Mouse (Mus musculus) E14TG2a.4 (cell line): ENCODE measurements around the gene Rere.
"Not testable (repeated sequence)": the region's sequence is repeated elsewhere in the genome, so short reads cannot be mapped to it uniquely, and the experiment has no call there.

Experiments
- H3K27me3 ChIP-seq: 2 replicates; pipeline ENCODE4 v1.6.1; 2014; ENCODE audit warnings: low read length, control low read depth; ENCODE audit not compliant: insufficient read depth
- H3K36me3 ChIP-seq: 2 replicates; pipeline ENCODE4 v1.6.1; 2014; ENCODE audit warnings: low read length, control low read depth; ENCODE audit not compliant: insufficient read depth
- H3K4me1 ChIP-seq: replicated peaks from 2 replicates; pipeline ENCODE4 v1.6.1; 2014; ENCODE audit warnings: low read depth, low read length, control low read depth
- H3K4me3 ChIP-seq: replicated peaks from 2 replicates; pipeline ENCODE4 v1.5.1; 2014; ENCODE audit warnings: mild to moderate bottlenecking, low read length
- H3K9me3 ChIP-seq: 2 replicates; pipeline ENCODE4 v1.6.1; 2014; ENCODE audit warnings: low read length, control low read depth
- CTCF ChIP-seq: conservative IDR thresholded peaks from 2 replicates; pipeline ENCODE4 v1.5.1; 2014; ENCODE audit warnings: low read length
- NANOG ChIP-seq: IDR thresholded peaks from 2 replicates; pipeline ENCODE4 v1.6.1; 2014; ENCODE audit warnings: borderline replicate concordance, low read length, mixed read lengths
- POU5F1 ChIP-seq: IDR thresholded peaks from 2 replicates; pipeline ENCODE4 v1.6.1; 2014; ENCODE audit warnings: low read length, borderline replicate concordance

Gene Rere

GRCm38 (mm10) chr4:150556382-150557221 is 275.2 kb downstream of the Rere start:
- peaks cover 13% of the 10 kb centered on the region for H3K4me1 ChIP-seq
- no peak for TF ChIP-seq NANOG
- TF ChIP-seq POU5F1: no peak
- no peak for TF ChIP-seq CTCF
- H3K9me3 ChIP-seq: no peaks in the 10 kb centered on the region
- H3K36me3 ChIP-seq: peaks cover 12% of the 10 kb centered on the region; the same call in 1 of the 2 replicates
- H3K27me3 ChIP-seq: no peaks in the 10 kb centered on the region
- no peak overlapping the region for H3K4me3 ChIP-seq

GRCm38 (mm10) chr4:150557289-150557688 is 275.8 kb downstream of the Rere start:
- not testable (repeated sequence) for H3K36me3 ChIP-seq, H3K4me3 ChIP-seq, H3K9me3 ChIP-seq, H3K27me3 ChIP-seq
- H3K4me1 ChIP-seq: peaks cover 13% of the 10 kb centered on the region

GRCm38 (mm10) chr4:150557976-150558375 is 276.5 kb downstream of the Rere start:
- H3K4me1 ChIP-seq: peaks cover 18% of the 10 kb centered on the region
- H3K36me3 ChIP-seq: peaks cover 6% of the 10 kb centered on the region; the same call in 1 of the 2 replicates
- H3K9me3 ChIP-seq: no peaks in the 10 kb centered on the region
- TF ChIP-seq NANOG (no peak), CTCF (no peak), POU5F1 (no peak)
- H3K4me3 ChIP-seq: no peak overlapping the region
- H3K27me3 ChIP-seq: no peaks in the 10 kb centered on the region

DNA sequence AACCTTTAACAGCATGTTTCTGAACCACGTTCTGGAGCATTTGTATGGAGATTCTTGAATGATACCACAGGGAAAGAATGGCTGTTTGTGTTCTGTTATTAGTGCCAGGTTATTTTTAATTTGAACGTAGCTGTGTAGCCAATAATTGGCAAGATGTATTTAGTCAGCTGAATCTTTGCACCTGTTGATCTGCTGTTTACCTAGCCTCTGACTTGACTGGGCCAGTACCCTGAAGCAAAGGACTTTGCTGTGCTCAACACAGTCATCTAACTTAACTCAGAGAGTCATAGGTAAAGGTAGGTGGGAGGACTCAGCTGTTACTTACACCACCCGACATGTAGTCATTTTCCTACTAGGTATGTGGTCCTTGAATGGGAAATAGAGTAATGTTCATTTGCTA is 278.1 kb downstream of the Rere start:
- peaks cover 24% of the 10 kb centered on the region for H3K4me1 ChIP-seq
- TF ChIP-seq POU5F1: no peak
- H3K36me3 ChIP-seq: peaks cover 9% of the 10 kb centered on the region; the same call in 1 of the 2 replicates
- H3K9me3 ChIP-seq: no peaks in the 10 kb centered on the region
- H3K27me3 ChIP-seq: no peaks in the 10 kb centered on the region
- no peak overlapping the region for H3K4me3 ChIP-seq

- no peak overlapping the region for H3K4me3 ChIP-seq
- 0 out of 2 replicates have a peak, but pooled peaks cover 4% of the 10 kb centered on the region for H3K36me3 ChIP-seq
Measured at GRCm38 (mm10) chr4:150563281-150563680, 281.8 kb downstream of the Rere start.

GRCm38 (mm10) chr4:150566193-150566592 is 284.7 kb downstream of the Rere start:
- TF ChIP-seq NANOG: no peak
- TF ChIP-seq CTCF: no peak
- TF ChIP-seq POU5F1: no peak
- peaks cover 63% of the 10 kb centered on the region for H3K4me1 ChIP-seq
- H3K4me3 ChIP-seq: no peak overlapping the region
- H3K36me3 ChIP-seq: 0 out of 2 replicates have a peak, but pooled peaks cover 6% of the 10 kb centered on the region
- 0 out of 2 replicates have a peak, but pooled peaks cover 4% of the 10 kb centered on the region for H3K27me3 ChIP-seq
- no peaks in the 10 kb centered on the region for H3K9me3 ChIP-seq

More at GRCm38 (mm10) chr4:150563281-150563680, 281.8 kb downstream of the Rere start:
- Histone ChIP-seq H3K27me3 (no peaks in the 10 kb centered on the region), H3K4me1 (peaks cover 42% of the 10 kb centered on the region), H3K9me3 (no peaks in the 10 kb centered on the region)
- TF ChIP-seq NANOG (no peak), CTCF (no peak), POU5F1 (no peak)

DNA sequence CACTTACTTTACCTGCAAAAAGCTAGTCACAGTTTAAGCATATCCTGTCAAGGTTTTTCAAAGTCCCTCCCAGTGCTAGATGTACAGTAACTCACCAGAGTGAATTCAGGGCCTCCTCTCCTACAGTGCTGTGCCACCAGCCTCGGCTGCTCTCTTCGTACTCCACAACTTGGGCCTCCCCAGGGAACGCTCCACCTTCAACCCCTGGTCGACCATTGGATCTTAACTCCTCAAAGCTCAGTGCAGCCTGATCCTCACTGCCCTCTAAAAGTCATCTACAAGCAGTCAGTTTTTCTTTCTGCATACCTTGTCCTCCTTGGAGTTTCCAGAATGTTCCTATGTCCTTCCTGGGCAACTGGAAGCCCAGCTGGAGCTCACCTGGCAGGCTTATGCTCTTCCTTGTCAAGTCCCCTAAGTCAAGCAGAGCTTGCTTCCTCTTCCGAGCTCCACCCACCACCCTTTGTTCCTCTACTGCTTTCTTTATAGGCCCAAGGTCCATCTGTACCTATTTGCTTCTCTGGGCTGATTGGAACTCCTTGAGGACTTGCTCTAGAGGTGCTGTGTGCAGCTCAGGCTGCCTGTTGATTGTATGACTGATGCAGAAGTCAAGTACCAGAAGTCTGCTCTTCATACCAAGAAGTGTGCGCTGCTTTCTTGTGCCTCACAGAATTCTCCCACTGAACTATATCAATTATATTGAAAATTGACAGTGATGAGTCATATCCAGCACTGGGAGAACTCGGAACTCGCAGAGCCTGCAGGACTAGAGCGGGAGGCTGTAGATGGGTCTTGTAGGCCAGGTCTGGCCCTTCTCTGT is 287.1 kb downstream of the Rere start:
- Histone ChIP-seq H3K36me3 (peaks cover 10% of the 10 kb centered on the region; the same call in 1 of the 2 replicates), H3K9me3 (no peaks in the 10 kb centered on the region), H3K4me1 (peaks cover 61% of the 10 kb centered on the region), H3K27me3 (0 out of 2 replicates have a peak, but pooled peaks cover 4% of the 10 kb centered on the region), H3K4me3 (peak overlapping the region; percentile 88)
- TF ChIP-seq CTCF (no peak), POU5F1 (no peak), NANOG (no peak)

DNA sequence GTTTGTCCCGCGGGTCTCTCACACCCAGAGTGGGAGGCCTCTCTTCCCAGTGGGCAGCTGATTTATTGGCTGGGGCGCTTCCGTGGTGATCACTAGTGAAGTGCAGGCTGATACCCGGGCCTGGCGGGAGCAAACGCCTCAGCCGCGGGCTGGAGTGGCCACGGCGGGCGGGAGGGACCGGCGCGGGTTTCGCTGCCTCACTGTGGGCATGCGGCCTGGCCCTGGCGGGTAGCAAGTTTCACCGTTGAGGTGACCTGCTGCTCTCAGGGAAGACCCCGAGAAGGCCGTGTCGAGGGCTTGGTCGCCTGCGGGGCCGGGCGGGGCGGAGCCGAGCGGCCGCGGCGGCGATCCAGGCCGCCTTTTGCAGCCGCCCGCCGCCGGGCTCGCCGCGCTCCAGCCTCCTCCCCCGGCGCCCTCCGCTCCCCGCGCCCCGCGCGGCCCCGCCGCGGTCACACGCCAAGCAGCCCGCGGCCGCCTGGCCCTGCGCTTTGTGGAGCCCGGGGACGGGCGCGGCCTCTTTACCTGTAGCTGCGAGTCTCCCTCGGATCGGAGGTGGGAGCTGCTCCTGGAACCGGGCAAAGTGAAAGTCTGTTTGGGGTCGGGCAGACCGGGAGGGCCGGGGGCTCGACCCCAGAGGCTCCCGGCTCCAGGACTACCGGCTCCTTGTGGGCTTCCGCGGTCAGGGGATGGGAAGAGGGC is 287.8 kb downstream of the Rere start:
- Histone ChIP-seq H3K27me3 (0 out of 2 replicates have a peak, but pooled peaks cover 4% of the 10 kb centered on the region), H3K36me3 (peaks cover 7% of the 10 kb centered on the region; the same call in 1 of the 2 replicates), H3K9me3 (no peaks in the 10 kb centered on the region), H3K4me3 (peak overlapping the region; percentile 88), H3K4me1 (peaks cover 58% of the 10 kb centered on the region)
- TF ChIP-seq CTCF (no peak), NANOG (no peak), POU5F1 (no peak)
